Mouse (Mus musculus) liver, adult 2 months (tissue): ENCODE results near the gene Arntl. TPM values are rescaled to one million over a fixed set of nuclear protein-coding genes. Genes with fewer than 3 reads are reported as not detected.

Experiments
- DNase-seq: peaks from one replicate; pipeline ENCODE4 v3.0.0-alpha.2; 2011; ENCODE audit warnings: low read depth, low spot score; ENCODE audit errors: extremely low read depth
- H3K27ac ChIP-seq: fragments of 200-500 bp; replicated peaks from 2 replicates; pipeline ENCODE4 v1.5.1; 2012; ENCODE audit warnings: low read depth, mild to moderate bottlenecking, control low read depth, inconsistent platforms, low read length; ENCODE audit not compliant: insufficient read depth
- H3K27me3 ChIP-seq: fragments of 200-500 bp; 2 replicates; pipeline ENCODE4 v1.6.1; 2012; ENCODE audit warnings: mild to moderate bottlenecking, moderate library complexity, low read length, inconsistent platforms; ENCODE audit not compliant: control insufficient read depth, insufficient read depth
- H3K36me3 ChIP-seq: fragments of 200-500 bp; 2 replicates; pipeline ENCODE4 v1.6.1; 2012; ENCODE audit warnings: low read length, inconsistent platforms; ENCODE audit not compliant: control insufficient read depth, insufficient read depth
- H3K4me1 ChIP-seq: fragments of 200-500 bp; 2 replicates; pipeline ENCODE4 v1.6.1; 2011; ENCODE audit warnings: low read length; ENCODE audit not compliant: control insufficient read depth, insufficient read depth
- H3K4me3 ChIP-seq: fragments of 200-500 bp; 2 replicates; pipeline ENCODE4 v1.5.1; 2011; ENCODE audit warnings: low read depth, mild to moderate bottlenecking, control low read depth, low read length, moderate library complexity; ENCODE audit not compliant: insufficient read depth
- H3K79me2 ChIP-seq: fragments of 200-500 bp; 2 replicates; pipeline ENCODE4 v1.6.1; 2012; ENCODE audit warnings: inconsistent platforms, mild to moderate bottlenecking, low read length, moderate library complexity; ENCODE audit not compliant: control insufficient read depth, insufficient read depth
- H3K9ac ChIP-seq: fragments of 200-500 bp; 2 replicates; pipeline ENCODE4 v1.6.1; 2012; ENCODE audit warnings: low read depth, mild to moderate bottlenecking, control low read depth, inconsistent platforms, low read length
- CTCF ChIP-seq: fragments of 200-500 bp; IDR thresholded peaks from 2 replicates; pipeline ENCODE4 v1.5.1; 2011; ENCODE audit warnings: low read depth, low read length, control low read depth
- POLR2A ChIP-seq: fragments of 200-500 bp; IDR thresholded peaks from 2 replicates; pipeline ENCODE4 v1.6.1; 2011; ENCODE audit warnings: low read length, control low read depth; ENCODE audit not compliant: insufficient read depth; ENCODE audit errors: extremely low read depth
- WGBS: fragments of 180-500 bp; shearing (Covaris S2); methylation state at CpG from one replicate; pipeline ENCODE4 v1.1.7; 2018; 5-methylcytosine and 5-hydroxymethylcytosine counted together
- polyA plus RNA-seq: library from polyadenylated mRNA; depleted of rRNA; stranded (reverse); fragments of >200 nt; gene quantifications from 2 replicates; pipeline ENCODE4 v1.2.3, GENCODE M21; 2012; rRNA removed
- total RNA-seq: library from RNA; depleted of rRNA; stranded (reverse); fragments of >200 nt; gene quantifications from 2 replicates; pipeline ENCODE4 v1.2.3, GENCODE M21; 2014; rRNA removed

The Arntl gene
- total and polyA plus RNA-seq, 2 experiments, result 1.3 to 8.0 TPM

DNA sequence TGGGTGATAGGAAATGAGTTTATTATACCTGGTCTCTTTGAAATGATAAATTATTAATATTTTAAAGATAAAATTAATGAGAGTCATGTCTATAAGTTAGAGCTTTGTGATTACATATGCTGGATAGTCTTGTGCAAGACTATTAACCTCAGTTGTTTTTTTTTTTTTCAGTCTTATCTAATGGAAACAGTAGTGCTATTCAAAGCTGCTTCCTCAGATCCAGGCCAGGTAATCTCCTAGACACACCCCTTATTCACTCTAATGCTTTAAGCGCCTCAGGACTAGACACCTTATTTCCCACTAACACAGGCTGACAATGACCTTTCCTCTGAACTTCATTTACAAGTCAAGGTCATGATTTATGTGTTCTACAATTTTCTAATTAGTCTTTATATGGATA is 141.8 kb downstream of the Arntl start:
- no peak overlapping the region for H3K9ac ChIP-seq
- no peak overlapping the region for H3K27ac ChIP-seq
- H3K4me1 ChIP-seq, result no peaks in the 10 kb centered on the region
- no peak overlapping the region for H3K4me3 ChIP-seq
- DNase-seq, result no peak
- 97% methylated on average over 1 of the region's 1 CpGs for WGBS
- H3K27me3 ChIP-seq, result no peaks in the 10 kb centered on the region
- TF ChIP-seq POLR2A (no peak), CTCF (no peak)
- H3K79me2 ChIP-seq, result no peaks in the 10 kb centered on the region
- H3K36me3 ChIP-seq, result no peaks in the 10 kb centered on the region

Other genes with a start within 250 kb of the Arntl start
- 1.4 and 2.7 TPM in 2 replicates for gene Btbd10, start 161.9 kb downstream of the Arntl start, total RNA-seq
- gene Btbd10, start 161.9 kb downstream of the Arntl start, polyA plus RNA-seq, result 2.1 and 2.2 TPM in 2 replicates
- not detected in 2 replicates for gene Pth, start 181.1 kb downstream of the Arntl start, total RNA-seq
- gene Pth, start 181.1 kb downstream of the Arntl start, polyA plus RNA-seq, result not detected in 2 replicates